In the genomic region with DNA sequence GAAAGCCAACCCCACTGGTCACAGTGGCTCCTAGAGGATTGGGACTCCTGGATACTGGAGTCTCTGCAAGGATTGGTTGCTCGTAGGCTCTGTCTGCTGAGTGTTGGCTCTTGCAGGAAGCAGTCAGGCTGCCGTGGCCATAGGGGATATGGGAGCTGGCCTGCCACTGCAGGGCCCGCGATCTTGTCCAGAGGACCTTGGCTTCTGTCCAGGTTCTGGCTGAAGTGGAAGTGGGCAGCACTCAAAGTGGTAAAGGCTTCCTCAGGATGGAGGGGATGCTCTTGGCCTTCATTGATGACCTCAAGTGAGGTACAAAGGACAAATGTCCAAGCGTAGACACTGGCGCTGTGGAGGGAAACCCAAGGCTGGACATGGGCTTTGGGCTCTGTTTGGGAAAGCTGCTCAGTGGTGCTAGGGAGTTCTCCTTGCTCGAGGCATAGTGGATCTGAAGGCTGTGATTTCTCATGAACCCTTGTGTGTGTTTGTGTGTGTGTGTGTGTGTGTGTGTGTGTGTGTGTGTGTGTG, we compare ENCODE assay signal across 20 mouse cellular contexts. TPM values are rescaled to one million over a fixed set of nuclear protein-coding genes. Genes with fewer than 3 reads are reported as not detected.
DNase-seq lines count a peak whose midpoint lies in the region; ATAC-seq and TF ChIP-seq lines count a peak whose summit lies in the region.
"Had no signal": no experiment of that assay in that cellular context is flagged by ENCODE, and none has a peak within 500 bp of the region (broad histone marks: within the 10 kb centered on the region; RNA-seq: fewer than 3 reads in every experiment).

No protein-coding gene starts in this region.

- no peak overlapping the region for H3K4me3 ChIP-seq in cerebellum, adult 2 months (replicated peaks; ENCODE audit: insufficient read depth, low read depth, low read length)
- no peak overlapping the region for H3K4me3 ChIP-seq in hindbrain, postnatal 0 days (ENCODE audit: low read length)
- no peak overlapping the region for H3K4me3 ChIP-seq in hindbrain, embryonic 10.5 days
- H3K4me3 ChIP-seq: embryonic facial prominence, embryonic 12.5 days; forebrain, embryonic 10.5 days; intestine, embryonic 15.5 days; limb, embryonic 13.5 days; midbrain, embryonic 12.5 days had no signal

- H3K4me1 ChIP-seq in cerebellum, adult 2 months (ENCODE audit: control insufficient read depth, insufficient read depth, low read length): peaks cover 58% of the 10 kb centered on the region
- peaks cover 12% of the 10 kb centered on the region for H3K4me1 ChIP-seq in hindbrain, postnatal 0 days (ENCODE audit: insufficient read depth, low read length)
- H3K4me1 ChIP-seq in hindbrain, embryonic 10.5 days (replicated peaks): peaks cover 31% of the 10 kb centered on the region

- H3K36me3 ChIP-seq in hindbrain, postnatal 0 days (ENCODE audit: insufficient read depth, low read length): peaks cover 10% of the 10 kb centered on the region; the same call in 1 of the 2 replicates
- H3K36me3 ChIP-seq in hindbrain, embryonic 10.5 days: peaks cover 10% of the 10 kb centered on the region

- no peak for TF ChIP-seq CTCF in cerebellum, adult 2 months (IDR thresholded peaks at IDR 0.05; ENCODE audit: borderline replicate concordance, insufficient read depth, low read depth, low read length)
- TF ChIP-seq CTCF in hindbrain, postnatal 0 days (IDR thresholded peaks at IDR 0.05; ENCODE audit: low read depth): no peak

- no peak for TF ChIP-seq POLR2A in cerebellum, adult 2 months (IDR thresholded peaks at IDR 0.05; ENCODE audit: borderline replicate concordance, insufficient read depth, low read length)

- H3K9ac ChIP-seq in hindbrain, postnatal 0 days (replicated peaks; ENCODE audit: low read length): no peak overlapping the region
- H3K9ac ChIP-seq: embryonic facial prominence, embryonic 12.5 days; intestine, embryonic 15.5 days; limb, embryonic 13.5 days; liver, postnatal 0 days; midbrain, embryonic 12.5 days had no signal

- WGBS in cerebellum, adult 2 months: 35% methylated on average over 7 of the region's 7 CpGs
- WGBS in hindbrain, postnatal 0 days: 52% methylated on average over 7 of the region's 7 CpGs
- 84% methylated on average over 7 of the region's 7 CpGs for whole genome bisulfite sequencing in hindbrain, embryonic 10.5 days

- no peak overlapping the region for H3K4me2 ChIP-seq in hindbrain, postnatal 0 days (ENCODE audit: low read depth, low read length)
- H3K4me2 ChIP-seq: embryonic facial prominence, embryonic 12.5 days; intestine, embryonic 15.5 days; limb, embryonic 13.5 days; midbrain, embryonic 12.5 days had no signal

- peak overlapping the region; percentile 41 for H3K27ac ChIP-seq in cerebellum, adult 2 months (ENCODE audit: insufficient read depth, low read length)
- no peak overlapping the region for H3K27ac ChIP-seq in hindbrain, postnatal 0 days
- no peak overlapping the region for H3K27ac ChIP-seq in hindbrain, embryonic 10.5 days
- H3K27ac ChIP-seq: embryonic facial prominence, embryonic 12.5 days; forebrain, embryonic 10.5 days; intestine, embryonic 15.5 days; limb, embryonic 13.5 days had no signal

- H3K9me3 ChIP-seq in hindbrain, postnatal 0 days (ENCODE audit: low read length): no peaks in the 10 kb centered on the region
- H3K9me3 ChIP-seq in hindbrain, embryonic 10.5 days: no peaks in the 10 kb centered on the region
- H3K9me3 ChIP-seq: embryonic facial prominence, embryonic 12.5 days; forebrain, embryonic 10.5 days; intestine, embryonic 15.5 days; limb, embryonic 13.5 days; midbrain, embryonic 12.5 days had no signal

- no peaks in the 10 kb centered on the region for H3K27me3 ChIP-seq in cerebellum, adult 2 months (ENCODE audit: control insufficient read depth, insufficient read depth, low read length)
- no peaks in the 10 kb centered on the region for H3K27me3 ChIP-seq in hindbrain, postnatal 0 days (ENCODE audit: insufficient read depth, low read length)
- peaks cover 7% of the 10 kb centered on the region; the same call in 1 of the 2 replicates for H3K27me3 ChIP-seq in hindbrain, embryonic 10.5 days (ENCODE audit: insufficient read depth, poor library complexity, severe bottlenecking)
- H3K27me3 ChIP-seq: embryonic facial prominence, embryonic 12.5 days; intestine, embryonic 15.5 days; limb, embryonic 13.5 days; midbrain, embryonic 12.5 days had no signal

- ATAC-seq in cerebellum, adult (ENCODE audit: insufficient number of reproducible peaks, low FRiP score, low TSS enrichment): no peak
- ATAC-seq in hindbrain, postnatal 0 days: no peak
- ATAC-seq: intestine, embryonic 15.5 days; liver, postnatal 0 days had no signal

- peak; percentile 48 to 59 for DNase-seq in cerebellum, adult 2 months
- DNase-seq in hindbrain, postnatal 0 days (ENCODE audit: low spot score): peak; percentile 51
- DNase-seq in hindbrain, embryonic 10.5 days (ENCODE audit: low spot score): no peak
- DNase-seq in adrenal gland, postnatal 14 days: peak; percentile 65
- peak; percentile 59 for DNase-seq in lung, postnatal 10 days
- no peak for DNase-seq in embryo, embryonic 10 days (ENCODE audit: low spot score)
- DNase-seq in ovary, postnatal 36 days (ENCODE audit: low spot score): no peak
- DNase-seq: liver, postnatal 0 days; retina, postnatal 1 day had no signal

RNA-seq across cellular contexts. Expression of gene Cd5, which starts 20.5 kb away (rescaled TPM):
- 0.43 and 0.54 TPM in 2 replicates for polyA plus RNA-seq in cerebellum, adult 2 months (2012; rRNA removed)
- total RNA-seq in hindbrain, postnatal 0 days (2014; rRNA removed): 0.68 TPM in 1 of 2 replicates, not detected in the other
- polyA plus RNA-seq in hindbrain, postnatal 0 days (2015; fragmentation: Nextera tagmentation; extraction: Ambion mirVana): 0.26 and 0.32 TPM in 2 replicates
- 0.14 and 0.18 TPM in 2 replicates for polyA plus RNA-seq in hindbrain, embryonic 10.5 days (2016; fragmentation: Nextera tagmentation; extraction: Ambion mirVana)
- 1.3 and 8.7 TPM in 2 replicates for total RNA-seq in adrenal gland, postnatal 14 days (2021)
- polyA plus RNA-seq: forebrain, embryonic 10.5 days had no signal

RNA-seq across cellular contexts. Expression of gene Vps37c, which starts 29.8 kb away (rescaled TPM):
- 30.6 and 31.4 TPM in 2 replicates for polyA plus RNA-seq in cerebellum, adult 2 months (2012; rRNA removed)
- total RNA-seq in hindbrain, postnatal 0 days (2014; rRNA removed): 29.8 and 30.7 TPM in 2 replicates
- 25.8 and 27.2 TPM in 2 replicates for polyA plus RNA-seq in hindbrain, postnatal 0 days (2015; fragmentation: Nextera tagmentation; extraction: Ambion mirVana)
- 36.7 and 40.7 TPM in 2 replicates for polyA plus RNA-seq in hindbrain, embryonic 10.5 days (2016; fragmentation: Nextera tagmentation; extraction: Ambion mirVana)
- 19.1 and 23.6 TPM in 2 replicates for total RNA-seq in adrenal gland, postnatal 14 days (2021)

RNA-seq across cellular contexts. Expression of gene Pga5, which starts 40.4 kb away (rescaled TPM):
- polyA plus RNA-seq in cerebellum, adult 2 months (2012; rRNA removed): not detected in 2 replicates
- total RNA-seq in hindbrain, postnatal 0 days (2014; rRNA removed): not detected in 2 replicates
- not detected in 2 replicates for polyA plus RNA-seq in hindbrain, postnatal 0 days (2015; fragmentation: Nextera tagmentation; extraction: Ambion mirVana)
- not detected in 2 replicates for polyA plus RNA-seq in hindbrain, embryonic 10.5 days (2016; fragmentation: Nextera tagmentation; extraction: Ambion mirVana)
- not detected in 2 replicates for total RNA-seq in adrenal gland, postnatal 14 days (2021)
- total RNA-seq: heart, postnatal 36 days; layer of hippocampus, postnatal 25 days had no signal
- polyA plus RNA-seq: C2C12; embryonic facial prominence, embryonic 12.5 days; forebrain, embryonic 10.5 days; midbrain, embryonic 12.5 days; neural tube, embryonic 11.5 days; spleen, adult 2 months had no signal

Comparison
In these comparisons a context has a peak if more than half of its experiments do, and no peak if none do; other contexts are left out.
1. DNase-seq: peak in cerebellum, adult 2 months (2 of 2), hindbrain, postnatal 0 days (single experiment), adrenal gland, postnatal 14 days (single experiment) and lung, postnatal 10 days (single experiment); none in hindbrain, embryonic 10.5 days (single experiment), embryo, embryonic 10 days (single experiment) and ovary, postnatal 36 days (single experiment).